Mouse (Mus musculus): ENCODE measurements around the gene Coro6.

The Coro6 gene

DNA sequence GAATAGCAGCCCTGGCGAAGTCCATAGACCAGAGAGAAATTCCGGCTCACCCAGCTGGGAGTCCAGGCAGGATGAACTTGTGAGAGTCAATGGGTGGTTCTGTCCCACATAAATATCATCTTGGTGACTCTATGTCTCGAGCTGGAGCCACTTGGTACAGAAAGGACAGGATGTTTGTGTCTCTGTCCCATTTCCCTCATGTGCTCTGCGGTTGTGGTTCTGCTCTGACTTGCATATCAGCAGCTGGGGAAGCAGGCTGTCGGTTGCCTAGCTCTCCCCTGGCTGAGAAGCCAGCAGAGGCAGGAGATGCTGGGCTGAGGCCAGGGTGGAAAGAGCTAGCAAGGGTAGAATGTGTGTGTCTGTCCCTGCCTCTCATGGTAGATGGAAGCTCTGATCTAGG lies 56.8 kb downstream of the Coro6 start, which contains the start of gene Gm10392:
Gm10392 (minus strand) TSS at position 156 of the 400 bp plus-strand sequence.
- in situ Hi-C loops (cut with MboI; ENCODE audit: low pct_unique_long_range_greater_than_20kb in 1 of 2, low sequenced_read_pairs in 2 of 2, unreplicated experiment in 1 of 2), result no loop called here
